Mouse (Mus musculus) lung, embryonic 14.5 days (tissue): ENCODE measurements around the gene Pdcd7. TPM values are rescaled to one million over a fixed set of nuclear protein-coding genes. Genes with fewer than 3 reads are reported as not detected.

Experiments used
- ATAC-seq: fragments of 200-750 bp; cut with Nextera tagmentation; 2 replicates; pipeline ENCODE4 v1.8.0; 2017; ENCODE audit warnings: mild to moderate bottlenecking, moderate TSS enrichment, moderate library complexity; ENCODE audit not compliant: insufficient read depth
- DNase-seq: peaks from one replicate; pipeline ENCODE4 v3.0.0-alpha.2; 2015
- H3K27ac ChIP-seq: fragments of 300-500 bp; sonication (generic); 2 replicates; pipeline ENCODE4 v1.5.1; 2014; ENCODE audit warnings: low read depth, mild to moderate bottlenecking, moderate library complexity
- H3K27me3 ChIP-seq: fragments of 300-500 bp; sonication (generic); 2 replicates; pipeline ENCODE4 v1.6.1; 2014; ENCODE audit warnings: low read length, control low read depth; ENCODE audit not compliant: insufficient read depth
- H3K36me3 ChIP-seq: fragments of 300-500 bp; sonication (generic); 2 replicates; pipeline ENCODE4 v1.6.1; 2014; ENCODE audit warnings: control low read depth; ENCODE audit not compliant: insufficient read depth
- H3K4me1 ChIP-seq: fragments of 300-500 bp; sonication (generic); 2 replicates; pipeline ENCODE4 v1.6.1; 2014; ENCODE audit warnings: antibody characterized with exemption, control low read depth; ENCODE audit not compliant: insufficient read depth
- H3K4me2 ChIP-seq: fragments of 300-500 bp; sonication (generic); 2 replicates; pipeline ENCODE4 v1.6.1; 2014; ENCODE audit warnings: mild to moderate bottlenecking
- H3K4me3 ChIP-seq: fragments of 300-500 bp; sonication (generic); 2 replicates; pipeline ENCODE4 v1.5.1; 2014; ENCODE audit warnings: low read depth, low read length
- H3K9ac ChIP-seq: fragments of 300-500 bp; sonication (generic); 2 replicates; pipeline ENCODE4 v1.6.1; 2014
- H3K9me3 ChIP-seq: fragments of 300-500 bp; sonication (generic); 2 replicates; pipeline ENCODE4 v1.6.1; 2016; ENCODE audit warnings: low read depth, low read length, control low read depth
- CTCF ChIP-seq: IDR thresholded peaks from 2 replicates; pipeline ENCODE4 v1.5.1; 2016; ENCODE audit warnings: antibody characterized with exemption, low read depth
- WGBS: fragments of 180-500 bp; shearing (Covaris S2); extraction: QIAGEN DNeasy Blood & Tissue Kit; methylation state at CpG from one replicate; pipeline ENCODE4 v1.1.7; 2014; 5-methylcytosine and 5-hydroxymethylcytosine counted together
- polyA plus RNA-seq: library from polyadenylated mRNA; unstranded; fragments of >200 nt; fragmentation: Nextera tagmentation; extraction: Ambion mirVana; gene quantifications from 2 replicates; pipeline ENCODE4 v1.2.1, GENCODE M21; 2014

Gene Pdcd7
- polyA plus RNA-seq, 1 experiment from 2014 or later = 14.5 TPM

DNA sequence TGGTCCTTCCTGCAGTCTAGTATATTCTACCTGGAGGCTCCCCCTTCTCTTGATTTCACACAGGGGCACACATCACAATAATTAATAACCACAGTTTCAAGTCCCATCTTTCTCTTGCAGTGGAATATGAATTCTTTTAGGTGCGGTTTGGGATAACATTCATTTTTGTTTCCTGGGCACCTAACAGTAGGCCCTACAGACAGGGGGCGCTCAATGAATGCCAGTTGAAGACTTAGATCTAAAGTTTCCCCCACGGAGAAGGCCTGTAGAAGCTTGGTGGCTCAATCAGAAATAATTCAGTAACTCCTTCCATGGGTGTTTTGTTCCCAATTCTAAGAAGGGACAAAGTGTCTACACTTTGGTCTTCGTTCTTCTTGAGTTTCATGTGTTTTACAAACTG is 26.5 kb downstream of the Pdcd7 start:
- Histone ChIP-seq H3K4me1 (no peaks in the 10 kb centered on the region), H3K4me3 (no peak overlapping the region), H3K9me3 (no peaks in the 10 kb centered on the region), H3K36me3 (peaks cover 6% of the 10 kb centered on the region; the same call in 1 of the 2 replicates), H3K9ac (no peak overlapping the region), H3K27me3 (no peaks in the 10 kb centered on the region), H3K27ac (no peak overlapping the region), H3K4me2 (no peak overlapping the region)
- WGBS = 66% methylated on average over 4 of the region's 4 CpGs
- TF ChIP-seq CTCF = peak; percentile 65
- ATAC-seq (no peak), DNase-seq (peak; percentile 87)

GRCm38 (mm10) chr9:65374468-65375162 is 28.7 kb downstream of the Pdcd7 start:
- H3K27ac ChIP-seq = peak overlapping the region; percentile 79; the same call in 1 of the 2 replicates
- no peak overlapping the region for H3K4me2 ChIP-seq
- peaks cover 6% of the 10 kb centered on the region; the same call in 1 of the 2 replicates for H3K36me3 ChIP-seq
- no peak overlapping the region for H3K9ac ChIP-seq
- TF ChIP-seq CTCF = no peak
- no peak for ATAC-seq
- no peaks in the 10 kb centered on the region for H3K27me3 ChIP-seq
- H3K4me3 ChIP-seq = no peak overlapping the region
- H3K9me3 ChIP-seq = no peaks in the 10 kb centered on the region
- WGBS = 69% methylated on average over 5 of the region's 5 CpGs
- no peaks in the 10 kb centered on the region for H3K4me1 ChIP-seq
- DNase-seq = no peak

DNA sequence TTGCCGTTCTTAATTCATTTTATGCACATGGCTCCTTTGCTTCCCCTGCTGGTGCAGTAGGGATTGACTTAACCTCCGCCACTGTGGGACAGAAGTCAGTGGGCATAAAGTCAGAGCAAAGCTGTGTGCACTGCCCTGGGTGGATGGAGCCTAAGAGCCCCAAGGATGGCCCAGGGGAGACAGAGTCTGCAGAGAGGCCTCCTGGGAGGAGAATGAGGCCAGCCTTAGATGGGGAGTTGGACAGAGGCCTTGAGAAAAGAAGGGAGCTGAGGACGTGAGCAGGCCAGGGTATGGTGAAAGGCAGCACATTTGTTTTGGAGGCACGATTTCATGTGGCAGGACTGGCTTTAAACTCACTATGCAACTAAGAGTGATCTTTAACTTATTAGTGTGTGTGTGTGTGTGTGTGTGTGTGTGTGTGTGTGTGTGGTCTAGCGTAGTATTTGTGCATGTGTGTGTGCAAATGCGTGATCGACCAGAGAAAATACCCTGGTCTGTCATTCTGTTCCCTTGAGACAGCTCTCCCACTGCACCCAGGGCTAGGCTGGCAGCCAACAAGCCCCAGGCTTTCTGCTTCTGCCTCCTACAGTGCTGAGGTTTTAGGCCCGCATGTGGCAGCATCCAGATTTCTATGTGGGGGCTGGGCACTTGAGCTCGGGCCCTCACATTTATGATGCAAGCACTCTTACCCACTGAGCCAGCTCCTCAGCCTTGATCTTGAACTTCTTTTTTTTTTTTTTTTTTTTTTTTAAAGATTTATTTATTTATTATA is 29.4 kb downstream of the Pdcd7 start:
- Histone ChIP-seq H3K9ac (no peak overlapping the region), H3K36me3 (peaks cover 6% of the 10 kb centered on the region; the same call in 1 of the 2 replicates), H3K27me3 (no peaks in the 10 kb centered on the region), H3K4me2 (no peak overlapping the region), H3K4me1 (0 out of 2 replicates have a peak, but pooled peaks cover under 1% of the 10 kb centered on the region), H3K27ac (peak overlapping the region; percentile 79), H3K9me3 (no peaks in the 10 kb centered on the region), H3K4me3 (no peak overlapping the region)
- 68% methylated on average over 9 of the region's 9 CpGs for WGBS
- ATAC-seq (peak; percentile 61), DNase-seq (peak; percentile 71)
- TF ChIP-seq CTCF = 0 out of 2 replicates have a peak, but pooled peaks have one; percentile 15

GRCm38 (mm10) chr9:65381017-65381590 is 35.2 kb downstream of the Pdcd7 start:
- 42% methylated on average over 4 of the region's 4 CpGs for WGBS
- H3K36me3 ChIP-seq = 0 out of 2 replicates have a peak, but pooled peaks cover 2% of the 10 kb centered on the region
- peaks cover 40% of the 10 kb centered on the region for H3K4me1 ChIP-seq
- no peaks in the 10 kb centered on the region for H3K27me3 ChIP-seq
- H3K27ac ChIP-seq = peak overlapping the region; percentile 63; the same call in 1 of the 2 replicates
- H3K4me2 ChIP-seq = no peak overlapping the region
- ATAC-seq (peak; percentile 48), DNase-seq (no peak)
- H3K9me3 ChIP-seq = no peaks in the 10 kb centered on the region
- H3K9ac ChIP-seq = no peak overlapping the region
- H3K4me3 ChIP-seq = no peak overlapping the region
- TF ChIP-seq CTCF = no peak

- ATAC-seq = no peak
- Histone ChIP-seq H3K4me2 (no peak overlapping the region), H3K27ac (peak overlapping the region; percentile 63; the same call in 1 of the 2 replicates), H3K9me3 (no peaks in the 10 kb centered on the region), H3K9ac (no peak overlapping the region; the same call in 1 of the 2 replicates), H3K36me3 (no peaks in the 10 kb centered on the region), H3K4me1 (peaks cover 41% of the 10 kb centered on the region), H3K4me3 (no peak overlapping the region), H3K27me3 (no peaks in the 10 kb centered on the region)
- TF ChIP-seq CTCF = no peak
- no peak for DNase-seq
- WGBS = 63% methylated on average over 6 of the region's 6 CpGs
Observed at GRCm38 (mm10) chr9:65382031-65382750, 36.3 kb downstream of the Pdcd7 start.

DNA sequence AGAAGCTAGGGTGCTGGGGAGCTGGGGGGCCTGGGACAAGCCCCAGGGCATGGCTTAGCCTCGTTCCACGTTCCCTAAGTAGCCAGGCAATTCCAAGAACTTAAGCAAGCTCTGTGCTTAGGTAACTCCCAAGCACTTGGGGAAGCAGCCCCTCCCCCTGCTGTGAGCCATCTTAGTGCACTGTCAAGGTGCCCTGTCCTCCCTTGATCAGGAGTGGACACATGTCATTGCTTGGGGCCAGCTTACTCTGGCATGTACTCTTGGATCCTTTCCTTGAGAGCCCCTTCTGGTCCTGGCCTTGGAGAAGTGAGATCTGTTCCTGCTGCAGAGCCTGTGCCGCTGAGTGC is 36.8 kb downstream of the Pdcd7 start:
- Histone ChIP-seq H3K36me3 (no peaks in the 10 kb centered on the region), H3K9ac (no peak overlapping the region; the same call in 1 of the 2 replicates), H3K27me3 (no peaks in the 10 kb centered on the region), H3K4me2 (no peak overlapping the region), H3K9me3 (no peaks in the 10 kb centered on the region), H3K27ac (0 out of 2 replicates have a peak overlapping the region, but pooled peaks have one; percentile 42), H3K4me1 (peaks cover 45% of the 10 kb centered on the region), H3K4me3 (no peak overlapping the region)
- 41% methylated on average over 3 of the region's 3 CpGs for WGBS
- DNase-seq (no peak), ATAC-seq (no peak)
- no peak for TF ChIP-seq CTCF
